Mouse (Mus musculus): ENCODE measurements at regions not wholly inside any gene's neighbourhood (a gene's known extent, or its start where the extent isn't known, plus 50 kb on each side); places are given as distances from the start of the nearest gene placed in this dataset.

DNA sequence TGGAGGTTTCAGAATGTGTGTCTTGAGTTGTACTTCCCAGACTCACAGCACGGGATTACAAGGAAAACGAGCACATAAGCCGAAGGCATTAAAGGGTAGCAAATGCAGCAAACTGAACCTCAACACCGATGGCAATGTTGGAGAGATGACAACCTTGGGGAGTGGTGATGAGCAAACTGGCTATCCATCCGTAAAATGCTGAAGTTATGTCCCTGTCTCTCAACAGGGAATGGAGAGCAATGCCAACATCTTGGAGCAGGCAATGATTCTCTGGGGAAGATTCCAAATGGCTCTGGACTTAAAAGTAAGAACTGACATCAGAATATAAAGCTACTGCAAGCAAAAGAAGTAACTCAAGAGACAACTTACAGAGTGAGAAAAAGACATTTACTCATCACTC, 170.5 kb upstream of the Ogfrl1 start:
- Histone ChIP-seq H3K4me3 (replicated peaks; ENCODE audit: low read length) (no peak overlapping the region), H3K27me3 (ENCODE audit: insufficient read depth, low read length) (no peaks in the 10 kb centered on the region), H3K4me1 (replicated peaks; ENCODE audit: low read depth, low read length) (no peaks in the 10 kb centered on the region), H3K36me3 (ENCODE audit: insufficient read depth, low read length) (no peaks in the 10 kb centered on the region), H3K9me3 (ENCODE audit: low read length) (no peaks in the 10 kb centered on the region)
- no peak for TF ChIP-seq POU5F1 (IDR thresholded peaks at IDR 0.05; ENCODE audit: borderline replicate concordance, low read length)
- no peak for TF ChIP-seq NANOG (IDR thresholded peaks at IDR 0.05; ENCODE audit: borderline replicate concordance, low read length)
- no peak for TF ChIP-seq CTCF (conservative IDR thresholded peaks at IDR 0.05; ENCODE audit: low read length)

DNA sequence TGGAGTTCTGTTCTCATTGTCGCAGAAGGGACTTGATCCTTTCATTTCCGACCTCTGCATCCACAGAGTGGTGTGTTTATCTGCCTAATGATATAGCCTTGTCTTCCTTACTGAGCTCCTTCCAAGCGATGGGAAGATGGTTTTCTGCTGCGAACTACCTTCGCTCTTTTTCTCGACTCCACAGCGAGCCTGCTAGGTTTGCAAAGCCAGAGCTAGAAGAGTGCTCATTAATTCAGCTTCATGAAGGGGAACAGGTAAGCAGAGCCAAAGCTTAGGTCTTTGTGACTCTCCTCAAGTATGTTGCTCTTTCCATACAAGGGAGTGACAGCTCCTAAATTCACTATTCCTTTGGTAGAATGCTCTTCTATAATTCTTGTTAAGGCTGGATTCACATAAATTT, 176.9 kb upstream of the Ogfrl1 start:
- no peaks in the 10 kb centered on the region for H3K27me3 ChIP-seq (ENCODE audit: insufficient read depth, low read length)
- no peak for TF ChIP-seq POU5F1 (IDR thresholded peaks at IDR 0.05; ENCODE audit: borderline replicate concordance, low read length)
- no peak for TF ChIP-seq CTCF (conservative IDR thresholded peaks at IDR 0.05; ENCODE audit: low read length)
- no peak for TF ChIP-seq NANOG (IDR thresholded peaks at IDR 0.05; ENCODE audit: borderline replicate concordance, low read length)
- no peaks in the 10 kb centered on the region for H3K36me3 ChIP-seq (ENCODE audit: insufficient read depth, low read length)

GRCm38 (mm10) chr1:23575005-23575404, 177.4 kb upstream of the Ogfrl1 start:
- Histone ChIP-seq H3K27me3 (ENCODE audit: insufficient read depth, low read length) (no peaks in the 10 kb centered on the region), H3K9me3 (ENCODE audit: low read length) (no peaks in the 10 kb centered on the region), H3K36me3 (ENCODE audit: insufficient read depth, low read length) (no peaks in the 10 kb centered on the region), H3K4me1 (replicated peaks; ENCODE audit: low read depth, low read length) (no peaks in the 10 kb centered on the region), H3K4me3 (replicated peaks; ENCODE audit: low read length) (no peak overlapping the region)
- TF ChIP-seq CTCF (conservative IDR thresholded peaks at IDR 0.05; ENCODE audit: low read length) (no peak), NANOG (IDR thresholded peaks at IDR 0.05; ENCODE audit: borderline replicate concordance, low read length) (no peak), POU5F1 (IDR thresholded peaks at IDR 0.05; ENCODE audit: borderline replicate concordance, low read length) (no peak)

More for the DNA sequence above, 176.9 kb upstream of the Ogfrl1 start:
- Histone ChIP-seq H3K9me3 (ENCODE audit: low read length) (no peaks in the 10 kb centered on the region), H3K4me3 (replicated peaks; ENCODE audit: low read length) (no peak overlapping the region), H3K4me1 (replicated peaks; ENCODE audit: low read depth, low read length) (no peaks in the 10 kb centered on the region)

DNA sequence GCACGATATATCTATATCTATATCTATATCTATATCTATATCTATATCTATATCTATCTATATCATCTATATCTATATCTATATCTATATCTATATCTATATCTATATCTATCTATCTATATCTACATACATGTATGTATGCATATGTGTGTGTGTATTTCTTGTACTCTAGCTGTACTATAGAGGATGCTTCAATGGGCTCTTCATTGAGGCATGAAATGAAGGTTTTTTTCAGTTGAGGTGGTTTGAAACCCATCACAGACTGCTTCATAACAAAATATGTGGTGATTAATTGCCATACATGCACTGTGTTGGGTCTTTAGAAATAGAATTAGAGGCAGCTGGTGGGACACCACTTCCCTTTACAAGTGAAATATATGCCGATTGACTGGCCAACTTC, 177.9 kb upstream of the Ogfrl1 start:
- Histone ChIP-seq H3K4me3 (replicated peaks; ENCODE audit: low read length) (no peak overlapping the region), H3K9me3 (ENCODE audit: low read length) (no peaks in the 10 kb centered on the region), H3K27me3 (ENCODE audit: insufficient read depth, low read length) (no peaks in the 10 kb centered on the region), H3K36me3 (ENCODE audit: insufficient read depth, low read length) (no peaks in the 10 kb centered on the region), H3K4me1 (replicated peaks; ENCODE audit: low read depth, low read length) (no peaks in the 10 kb centered on the region)
- TF ChIP-seq NANOG (IDR thresholded peaks at IDR 0.05; ENCODE audit: borderline replicate concordance, low read length) (no peak), CTCF (conservative IDR thresholded peaks at IDR 0.05; ENCODE audit: low read length) (no peak), POU5F1 (IDR thresholded peaks at IDR 0.05; ENCODE audit: borderline replicate concordance, low read length) (no peak)

GRCm38 (mm10) chr1:23576150-23576549, 178.6 kb upstream of the Ogfrl1 start:
- no peak for TF ChIP-seq NANOG (IDR thresholded peaks at IDR 0.05; ENCODE audit: borderline replicate concordance, low read length)
- TF ChIP-seq CTCF (conservative IDR thresholded peaks at IDR 0.05; ENCODE audit: low read length): no peak
- Histone ChIP-seq H3K4me1 (replicated peaks; ENCODE audit: low read depth, low read length) (no peaks in the 10 kb centered on the region), H3K27me3 (ENCODE audit: insufficient read depth, low read length) (no peaks in the 10 kb centered on the region), H3K36me3 (ENCODE audit: insufficient read depth, low read length) (no peaks in the 10 kb centered on the region), H3K9me3 (ENCODE audit: low read length) (no peaks in the 10 kb centered on the region), H3K4me3 (replicated peaks; ENCODE audit: low read length) (no peak overlapping the region)

DNA sequence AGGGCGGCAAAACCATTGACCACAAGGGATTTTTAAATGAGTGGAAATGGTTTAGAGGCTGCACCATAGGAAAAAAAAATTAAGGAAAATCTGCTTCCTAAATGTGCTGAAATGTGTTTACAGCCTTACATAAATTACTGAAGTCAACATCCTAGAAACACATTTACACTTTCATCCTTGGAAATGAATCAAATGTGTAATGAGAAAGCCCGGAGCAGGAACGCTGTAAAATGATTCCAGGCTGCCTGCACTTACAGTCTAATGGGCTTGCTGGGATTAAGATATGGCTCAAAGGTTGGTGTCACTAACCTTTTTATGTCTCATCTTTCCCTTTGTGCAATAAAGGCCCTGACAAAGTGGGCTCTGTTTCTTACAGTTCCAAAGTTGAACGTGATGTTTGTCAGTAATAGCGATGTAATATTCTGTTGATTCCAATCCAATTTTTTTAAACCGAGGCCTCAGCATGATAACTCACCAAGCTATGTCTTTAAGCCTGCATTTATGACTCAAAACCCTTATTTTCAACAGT, 172.1 kb upstream of the B3gat2 start:
- Histone ChIP-seq H3K4me3 (replicated peaks; ENCODE audit: low read length) (no peak overlapping the region), H3K9me3 (ENCODE audit: low read length) (no peaks in the 10 kb centered on the region), H3K27me3 (ENCODE audit: insufficient read depth, low read length) (no peaks in the 10 kb centered on the region), H3K4me1 (replicated peaks; ENCODE audit: low read depth, low read length) (no peaks in the 10 kb centered on the region), H3K36me3 (ENCODE audit: insufficient read depth, low read length) (no peaks in the 10 kb centered on the region)
- TF ChIP-seq POU5F1 (IDR thresholded peaks at IDR 0.05; ENCODE audit: borderline replicate concordance, low read length): no peak
- no peak for TF ChIP-seq CTCF (conservative IDR thresholded peaks at IDR 0.05; ENCODE audit: low read length)
- TF ChIP-seq NANOG (IDR thresholded peaks at IDR 0.05; ENCODE audit: borderline replicate concordance, low read length): no peak

DNA sequence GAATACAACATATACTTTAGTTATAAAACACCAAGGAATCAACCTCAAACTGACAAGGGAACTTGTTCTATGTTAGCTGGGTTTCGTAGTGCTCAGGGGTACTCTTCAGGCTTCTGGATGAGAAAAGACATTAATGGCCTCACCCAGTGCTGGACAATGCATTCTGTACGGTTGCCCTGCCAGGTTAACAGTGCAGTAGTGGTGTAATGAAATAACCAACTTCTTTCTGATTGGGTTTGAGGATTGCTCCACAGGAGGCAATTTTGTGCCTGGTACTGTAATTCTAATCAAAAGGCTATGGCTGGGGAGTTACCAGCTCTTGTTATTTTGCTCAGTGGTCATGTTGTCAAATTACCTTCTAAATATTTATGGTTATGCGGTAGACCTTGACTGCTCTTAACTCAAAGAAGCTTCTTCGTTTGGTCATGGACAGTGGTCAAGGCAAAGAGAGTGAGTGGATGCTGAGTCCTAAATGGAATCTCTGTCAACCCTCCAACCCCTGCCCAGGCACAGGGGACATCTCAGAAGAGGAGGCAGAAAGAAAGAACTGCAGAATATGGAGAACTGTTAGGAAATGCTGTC, 158.8 kb upstream of the B3gat2 start:
- Histone ChIP-seq H3K4me3 (replicated peaks; ENCODE audit: low read length) (no peak overlapping the region), H3K9me3 (ENCODE audit: low read length) (peaks cover 11% of the 10 kb centered on the region), H3K4me1 (replicated peaks; ENCODE audit: low read depth, low read length) (no peaks in the 10 kb centered on the region), H3K36me3 (ENCODE audit: insufficient read depth, low read length) (no peaks in the 10 kb centered on the region), H3K27me3 (ENCODE audit: insufficient read depth, low read length) (no peaks in the 10 kb centered on the region)
- TF ChIP-seq POU5F1 (IDR thresholded peaks at IDR 0.05; ENCODE audit: borderline replicate concordance, low read length) (no peak), CTCF (conservative IDR thresholded peaks at IDR 0.05; ENCODE audit: low read length) (no peak), NANOG (IDR thresholded peaks at IDR 0.05; ENCODE audit: borderline replicate concordance, low read length) (no peak)

- Histone ChIP-seq H3K36me3 (ENCODE audit: insufficient read depth, low read length) (no peaks in the 10 kb centered on the region), H3K9me3 (ENCODE audit: low read length) (peaks cover 15% of the 10 kb centered on the region), H3K4me1 (replicated peaks; ENCODE audit: low read depth, low read length) (no peaks in the 10 kb centered on the region), H3K4me3 (replicated peaks; ENCODE audit: low read length) (no peak overlapping the region), H3K27me3 (ENCODE audit: insufficient read depth, low read length) (no peaks in the 10 kb centered on the region)
- TF ChIP-seq POU5F1 (IDR thresholded peaks at IDR 0.05; ENCODE audit: borderline replicate concordance, low read length): no peak
- TF ChIP-seq NANOG (IDR thresholded peaks at IDR 0.05; ENCODE audit: borderline replicate concordance, low read length): no peak
Observed at GRCm38 (mm10) chr1:23629366-23629765, 132.2 kb upstream of the B3gat2 start.

GRCm38 (mm10) chr1:23645093-23645492, 116.5 kb upstream of the B3gat2 start:
- no peak for TF ChIP-seq CTCF (conservative IDR thresholded peaks at IDR 0.05; ENCODE audit: low read length)
- TF ChIP-seq POU5F1 (IDR thresholded peaks at IDR 0.05; ENCODE audit: borderline replicate concordance, low read length): no peak
- no peak for TF ChIP-seq NANOG (IDR thresholded peaks at IDR 0.05; ENCODE audit: borderline replicate concordance, low read length)
- H3K9me3 ChIP-seq (ENCODE audit: low read length): no peaks in the 10 kb centered on the region
- no peaks in the 10 kb centered on the region for H3K36me3 ChIP-seq (ENCODE audit: insufficient read depth, low read length)
- H3K4me3 ChIP-seq (replicated peaks; ENCODE audit: low read length): no peak overlapping the region
- no peaks in the 10 kb centered on the region for H3K27me3 ChIP-seq (ENCODE audit: insufficient read depth, low read length)
- no peaks in the 10 kb centered on the region for H3K4me1 ChIP-seq (replicated peaks; ENCODE audit: low read depth, low read length)
